Mouse (Mus musculus): ENCODE measurements around the gene Tgfa.

- TF ChIP-seq HCFC1 (IDR thresholded peaks at IDR 0.05; ENCODE audit: borderline replicate concordance, insufficient read depth, low read length) = no peak
- TF ChIP-seq MAFK (IDR thresholded peaks at IDR 0.05; ENCODE audit: insufficient read depth, low read depth, low read length) = no peak
- TF ChIP-seq CHD2 (IDR thresholded peaks at IDR 0.05; ENCODE audit: low read depth, low read length) = no peak
- no peak for TF ChIP-seq ZC3H11A (IDR thresholded peaks at IDR 0.05; ENCODE audit: borderline replicate concordance, low read depth, low read length)
- TF ChIP-seq ZNF384 (IDR thresholded peaks at IDR 0.05; ENCODE audit: low read depth, low read length) = no peak
These were observed 17.6 kb upstream of the Tgfa start for GRCm38 (mm10) chr6:86177331-86177982.

Data from ES-E14 (cell line).